Mouse (Mus musculus) heart, adult 2 months (tissue): ENCODE measurements around the gene Cdk2ap2. TPM values are rescaled to one million over a fixed set of nuclear protein-coding genes. Genes with fewer than 3 reads are reported as not detected.
"Not testable (repeated sequence)": the region's sequence is repeated elsewhere in the genome, so short reads cannot be mapped to it uniquely, and the experiment has no call there.

Source experiments
- DNase-seq, 2 experiments: peaks; one replicate each; pipeline ENCODE4 v3.0.0; 2021
- H3K27ac ChIP-seq: fragments of 200-600 bp; 2 replicates; pipeline ENCODE4 v1.8.1; 2022
- H3K27me3 ChIP-seq: fragments of 200-500 bp; 2 replicates; pipeline ENCODE4 v1.6.1; 2012; ENCODE audit warnings: mild to moderate bottlenecking, low read length, inconsistent platforms, mixed read lengths; ENCODE audit not compliant: control insufficient read depth, insufficient read depth
- H3K36me3 ChIP-seq: fragments of 200-500 bp; 2 replicates; pipeline ENCODE4 v1.6.1; 2012; ENCODE audit warnings: low read length, inconsistent platforms; ENCODE audit not compliant: control insufficient read depth, insufficient read depth
- H3K4me1 ChIP-seq: fragments of 200-500 bp; 2 replicates; pipeline ENCODE4 v1.6.1; 2011; ENCODE audit warnings: low read length; ENCODE audit not compliant: control insufficient read depth, insufficient read depth
- H3K4me3 ChIP-seq: fragments of 200-600 bp; 2 replicates; pipeline ENCODE4 v1.8.1; 2022
- H3K79me2 ChIP-seq: fragments of 200-500 bp; replicated peaks from 2 replicates; pipeline ENCODE4 v1.6.1; 2012; ENCODE audit warnings: mild to moderate bottlenecking, inconsistent platforms, low read length, moderate library complexity, mixed read lengths; ENCODE audit not compliant: control insufficient read depth, insufficient read depth
- H3K9ac ChIP-seq: fragments of 200-500 bp; 2 replicates; pipeline ENCODE4 v1.6.1; 2012; ENCODE audit warnings: low read depth, mild to moderate bottlenecking, control low read depth, inconsistent platforms, low read length, mixed read lengths
- CTCF ChIP-seq: fragments of 200-600 bp; IDR thresholded peaks from 2 replicates; pipeline ENCODE4 v1.8.1; 2022; ENCODE audit warnings: antibody characterized with exemption, mild to moderate bottlenecking, moderate library complexity
- EP300 ChIP-seq: fragments of 200-500 bp; IDR thresholded peaks from 2 replicates; pipeline ENCODE4 v1.6.1; 2011; ENCODE audit warnings: low read depth, low read length, control low read depth; ENCODE audit not compliant: insufficient read depth
- POLR2A ChIP-seq: fragments of 200-500 bp; IDR thresholded peaks from 2 replicates; pipeline ENCODE4 v1.6.1; 2011; ENCODE audit warnings: mild to moderate bottlenecking, low read depth, low read length, control low read depth; ENCODE audit not compliant: insufficient read depth
- WGBS: fragments of 180-500 bp; shearing (Covaris S2); methylation state at CpG from one replicate; pipeline ENCODE4 v1.1.7; 2018; 5-methylcytosine and 5-hydroxymethylcytosine counted together
- intact Hi-C: fragments of 180-260 bp; cut with DNase I; formaldehyde crosslinking; loops from one replicate; pipeline ENCODE4 v1.15.1; 2025
- polyA plus RNA-seq: library from polyadenylated mRNA; depleted of rRNA; stranded (reverse); fragments of >200 nt; gene quantifications from 2 replicates; pipeline ENCODE4 v1.2.3, GENCODE M21; 2012
- total RNA-seq, 2 experiments: library from RNA; stranded (reverse); gene quantifications; 2 replicates each; pipeline ENCODE4 v1.2.3; 2021

The Cdk2ap2 gene
- total and polyA plus RNA-seq, 3 experiments: 39.9 to 85.3 (median 43.2) TPM

DNA sequence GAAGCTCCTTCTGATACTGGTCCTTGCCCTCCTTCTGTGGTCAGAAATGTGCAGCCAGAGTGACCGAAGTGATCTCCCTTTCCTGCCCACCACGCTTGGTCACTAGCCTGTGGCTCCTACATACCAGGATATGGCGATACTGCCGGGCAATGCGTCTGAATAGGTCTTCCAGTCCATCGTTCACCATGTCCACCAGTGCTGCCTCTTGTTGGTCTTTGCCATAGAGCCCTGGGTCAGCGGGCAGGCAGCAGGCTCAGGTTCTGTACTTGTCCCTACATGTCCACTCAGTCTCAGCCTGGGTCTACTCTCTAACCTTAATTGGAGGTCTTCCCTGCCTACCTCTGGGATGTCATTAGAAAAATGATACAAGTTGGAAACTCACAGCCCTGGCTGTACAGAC lies 39.0 kb upstream of the Cdk2ap2 start:
- Histone ChIP-seq H3K27me3 (no peaks in the 10 kb centered on the region), H3K79me2 (no peaks in the 10 kb centered on the region), H3K27ac (no peak overlapping the region), H3K4me3 (no peak overlapping the region), H3K36me3 (no peaks in the 10 kb centered on the region), H3K4me1 (no peaks in the 10 kb centered on the region; the same call in 1 of the 2 replicates), H3K9ac (no peak overlapping the region)
- no peak for TF ChIP-seq EP300
- no peak for DNase-seq
- WGBS: 97% methylated on average over 7 of the region's 7 CpGs
- intact Hi-C loops: no loop called here

DNA sequence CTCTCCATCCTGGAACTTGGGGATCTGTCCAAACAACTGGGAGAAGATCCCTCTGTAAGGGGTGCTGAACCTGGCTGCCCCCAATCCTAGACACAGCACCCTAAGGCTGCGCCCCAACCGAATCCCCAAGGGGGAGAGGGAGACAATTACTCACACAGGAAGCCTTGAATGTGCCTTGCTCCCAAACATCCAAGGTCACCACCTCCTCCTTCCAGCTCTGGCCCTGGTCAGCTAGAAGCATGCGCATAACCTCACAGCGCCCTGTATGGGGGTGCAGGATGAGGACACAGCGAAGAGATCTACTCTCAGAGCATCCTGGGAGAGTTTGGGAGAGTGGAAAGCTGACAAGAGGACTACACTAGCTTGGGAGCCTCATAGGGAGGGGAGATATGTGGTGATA lies 38.4 kb upstream of the Cdk2ap2 start:
- Histone ChIP-seq H3K4me3 (no peak overlapping the region), H3K79me2 (no peaks in the 10 kb centered on the region), H3K27me3 (no peaks in the 10 kb centered on the region), H3K27ac (no peak overlapping the region), H3K36me3 (no peaks in the 10 kb centered on the region), H3K4me1 (no peaks in the 10 kb centered on the region; the same call in 1 of the 2 replicates), H3K9ac (no peak overlapping the region)
- 80% methylated on average over 5 of the region's 5 CpGs for WGBS
- TF ChIP-seq EP300 (no peak), POLR2A (no peak), CTCF (no peak)
- intact Hi-C loops: no loop called here
- DNase-seq: no peak

GRCm38 (mm10) chr19:4059069-4059740 lies 37.8 kb upstream of the Cdk2ap2 start, which contains the start of gene Gstp3:
Gstp3 (minus strand) TSS chr19:4059569.
- Histone ChIP-seq H3K79me2 (no peaks in the 10 kb centered on the region), H3K4me1 (no peaks in the 10 kb centered on the region; the same call in 1 of the 2 replicates), H3K27ac (no peak within 1 kb of the TSS), H3K36me3 (no peaks in the 10 kb centered on the region), H3K27me3 (no peaks in the 10 kb centered on the region), H3K4me3 (no peak within 1 kb of the TSS), H3K9ac (no peak within 1 kb of the TSS)
- intact Hi-C loops: no loop called here
- no peak for DNase-seq
- TF ChIP-seq EP300: no peak
- TF ChIP-seq POLR2A: no peak
- TF ChIP-seq CTCF: no peak
- 59% methylated on average over 15 of the region's 15 CpGs for WGBS

- H3K79me2 ChIP-seq, H3K4me1 ChIP-seq, H3K4me3 ChIP-seq, intact Hi-C loops, H3K9ac ChIP-seq, DNase-seq, H3K36me3 ChIP-seq, H3K27ac ChIP-seq, H3K27me3 ChIP-seq: not testable (repeated sequence)
- WGBS: 90% methylated on average over 8 of the region's 8 CpGs
Measured at GRCm38 (mm10) chr19:4060044-4060898, 36.7 kb upstream of the Cdk2ap2 start.

GRCm38 (mm10) chr19:4060899-4061465 lies 36.0 kb upstream of the Cdk2ap2 start:
- no peaks in the 10 kb centered on the region for H3K27me3 ChIP-seq
- no peak overlapping the region for H3K4me3 ChIP-seq
- DNase-seq: no peak
- no peak overlapping the region for H3K9ac ChIP-seq
- H3K4me1 ChIP-seq: no peaks in the 10 kb centered on the region; the same call in 1 of the 2 replicates
- no peaks in the 10 kb centered on the region for H3K36me3 ChIP-seq
- intact Hi-C loops: no loop called here
- no peak overlapping the region for H3K27ac ChIP-seq
- 84% methylated on average over 6 of the region's 6 CpGs for WGBS
- no peak for TF ChIP-seq POLR2A
- TF ChIP-seq CTCF: no peak
- no peak for TF ChIP-seq EP300
- no peaks in the 10 kb centered on the region for H3K79me2 ChIP-seq

- H3K36me3 ChIP-seq, H3K9ac ChIP-seq, H3K27me3 ChIP-seq, H3K79me2 ChIP-seq, H3K4me1 ChIP-seq, DNase-seq, H3K4me3 ChIP-seq, intact Hi-C loops, H3K27ac ChIP-seq: not testable (repeated sequence)
- 35% methylated on average over 4 of the region's 4 CpGs for WGBS
Measured at GRCm38 (mm10) chr19:4063357-4063756, 33.6 kb upstream of the Cdk2ap2 start.

- H3K4me3 ChIP-seq, H3K27me3 ChIP-seq, H3K36me3 ChIP-seq, intact Hi-C loops, H3K27ac ChIP-seq, H3K79me2 ChIP-seq, H3K4me1 ChIP-seq, H3K9ac ChIP-seq, DNase-seq: not testable (repeated sequence)
- 0% methylated on average over 7 of the region's 11 CpGs for WGBS
Measured at GRCm38 (mm10) chr19:4064501-4064900, 32.5 kb upstream of the Cdk2ap2 start.
